Mouse (Mus musculus): ENCODE measurements around the gene Olfr1380.
"Not testable (repeated sequence)": the region's sequence is repeated elsewhere in the genome, so short reads cannot be mapped to it uniquely, and the experiment has no call there.

The Olfr1380 gene

GRCm38 (mm10) chr11:49556578-49556977 lies at the start of gene Olfr1380:
TSS of gene Olfr1380 (plus strand) at chr11:49556878.
- DNase-seq (ENCODE audit: low read depth, low spot score): not testable (repeated sequence)

GRCm38 (mm10) chr11:49518086-49518485 lies 38.6 kb upstream of the Olfr1380 start:
- no peak for DNase-seq (ENCODE audit: low read depth, low spot score)

GRCm38 (mm10) chr11:49519348-49519747 lies 37.3 kb upstream of the Olfr1380 start, which contains the start of gene Olfr1383:
TSS of gene Olfr1383 (plus strand) at chr11:49519648.
- DNase-seq (ENCODE audit: low read depth, low spot score): no peak

- no peak for DNase-seq (ENCODE audit: low read depth, low spot score)
These were observed 28.7 kb upstream of the Olfr1380 start, which contains the start of gene Olfr1382 for GRCm38 (mm10) chr11:49527947-49528346. TSS of gene Olfr1382 (plus strand) at chr11:49528247.

GRCm38 (mm10) chr11:49532761-49533160 lies 23.9 kb upstream of the Olfr1380 start:
- DNase-seq (ENCODE audit: low read depth, low spot score): no peak

- not testable (repeated sequence) for DNase-seq (ENCODE audit: low read depth, low spot score)
These were observed 20.0 kb upstream of the Olfr1380 start for GRCm38 (mm10) chr11:49536631-49537030.

GRCm38 (mm10) chr11:49543149-49543548 lies 13.5 kb upstream of the Olfr1380 start, which contains the start of gene Olfr1381:
TSS of gene Olfr1381 (plus strand) at chr11:49543449.
- not testable (repeated sequence) for DNase-seq (ENCODE audit: low read depth, low spot score)

GRCm38 (mm10) chr11:49554033-49554432 lies 2.6 kb upstream of the Olfr1380 start:
- DNase-seq (ENCODE audit: low read depth, low spot score): not testable (repeated sequence)

GRCm38 (mm10) chr11:49575054-49575453 lies 18.4 kb downstream of the Olfr1380 start:
- DNase-seq (ENCODE audit: low read depth, low spot score): not testable (repeated sequence)

GRCm38 (mm10) chr11:49580452-49580851 lies 23.8 kb downstream of the Olfr1380 start:
- not testable (repeated sequence) for DNase-seq (ENCODE audit: low read depth, low spot score)

- DNase-seq (ENCODE audit: low read depth, low spot score): no peak
These were observed 33.5 kb downstream of the Olfr1380 start for GRCm38 (mm10) chr11:49590213-49590612.

GRCm38 (mm10) chr11:49597149-49597548 lies 40.5 kb downstream of the Olfr1380 start:
- DNase-seq (ENCODE audit: low read depth, low spot score): not testable (repeated sequence)

GRCm38 (mm10) chr11:49608306-49608705 lies 51.6 kb downstream of the Olfr1380 start:
- DNase-seq (ENCODE audit: low read depth, low spot score): not testable (repeated sequence)

GRCm38 (mm10) chr11:49608938-49609867 lies 52.5 kb downstream of the Olfr1380 start, which contains the start of gene Flt4:
TSS of gene Flt4 (plus strand) at chr11:49609263.
- DNase-seq (ENCODE audit: low read depth, low spot score): not testable (repeated sequence)

GRCm38 (mm10) chr11:49609868-49610824 lies 53.5 kb downstream of the Olfr1380 start:
- DNase-seq (ENCODE audit: low read depth, low spot score): not testable (repeated sequence)

- DNase-seq (ENCODE audit: low read depth, low spot score): not testable (repeated sequence)
These were observed 54.7 kb downstream of the Olfr1380 start for GRCm38 (mm10) chr11:49611349-49611748.

- no peak for DNase-seq (ENCODE audit: low read depth, low spot score)
These were observed 55.5 kb downstream of the Olfr1380 start for GRCm38 (mm10) chr11:49612154-49612553.

- no peak for DNase-seq (ENCODE audit: low read depth, low spot score)
These were observed 56.7 kb downstream of the Olfr1380 start for GRCm38 (mm10) chr11:49613349-49613748.

Data from c-Kit-negative CD71-positive TER-119-positive erythroid progenitor cells, embryonic 14.5 days (primary cell).